Mouse (Mus musculus) layer of hippocampus, adult 8-10 months (tissue): ENCODE measurements around the gene Isca1. TPM values are rescaled to one million over a fixed set of nuclear protein-coding genes. Genes with fewer than 3 reads are reported as not detected.
A peak's percentile ranks its signal among the peaks of the same experiment; 100 is the strongest.
"Not testable (repeated sequence)": the region's sequence is repeated elsewhere in the genome, so short reads cannot be mapped to it uniquely, and the experiment has no call there.

Experiments
- DNase-seq, 2 experiments: peaks; one replicate each; pipeline ENCODE4 v3.0.0; 2022; ENCODE audit warnings: low spot score in 2 of 2
- total RNA-seq, 4 experiments: library from RNA; stranded (reverse); gene quantifications; 2 replicates each; pipeline ENCODE4 v1.2.4; 2022

Isca1 gene
- 100 to 1,000 TPM; 127 to 147 (median 136) TPM for total RNA-seq

GRCm38 (mm10) chr13:59769296-59770163 is at the start of gene Isca1:
TSS of gene Isca1 (minus strand) at chr13:59769810.
- DNase-seq = peak; percentile 98 to 100

- no peak for DNase-seq
Observed at GRCm38 (mm10) chr13:59817352-59817751, 47.7 kb upstream of the Isca1 start.

GRCm38 (mm10) chr13:59814109-59814591 is 44.5 kb upstream of the Isca1 start:
- no peak for DNase-seq

GRCm38 (mm10) chr13:59811581-59811980 is 42.0 kb upstream of the Isca1 start:
- no peak for DNase-seq

- no peak for DNase-seq
Observed at GRCm38 (mm10) chr13:59801000-59801399, 31.4 kb upstream of the Isca1 start.

- no peak for DNase-seq
Observed at GRCm38 (mm10) chr13:59800077-59800476, 30.5 kb upstream of the Isca1 start.

- DNase-seq = no peak
Observed at GRCm38 (mm10) chr13:59798306-59798705, 28.7 kb upstream of the Isca1 start.

- DNase-seq = no peak
Observed at GRCm38 (mm10) chr13:59796466-59796848, 26.8 kb upstream of the Isca1 start.

- no peak for DNase-seq
Observed at GRCm38 (mm10) chr13:59795807-59796465, 26.3 kb upstream of the Isca1 start.

- DNase-seq = no peak
Observed at GRCm38 (mm10) chr13:59794786-59795185, 25.2 kb upstream of the Isca1 start.

- DNase-seq = no peak
Observed at GRCm38 (mm10) chr13:59782145-59782544, 12.5 kb upstream of the Isca1 start, which contains the start of gene Gm49354. TSS of gene Gm49354 (minus strand) at chr13:59782245.

GRCm38 (mm10) chr13:59779744-59780264 is 10.2 kb upstream of the Isca1 start:
- not testable (repeated sequence) for DNase-seq

- DNase-seq = no peak
Observed at GRCm38 (mm10) chr13:59779213-59779612, 9.6 kb upstream of the Isca1 start.

- no peak for DNase-seq
Observed at GRCm38 (mm10) chr13:59775168-59775567, 5.6 kb upstream of the Isca1 start.

- peak in 1 of 2 experiments; percentile 43 for DNase-seq
Observed at GRCm38 (mm10) chr13:59771257-59771656, 1.6 kb upstream of the Isca1 start.

GRCm38 (mm10) chr13:59770847-59771246 is 1.2 kb upstream of the Isca1 start:
- no peak for DNase-seq

- DNase-seq = peak; percentile 82 to 88
Observed at GRCm38 (mm10) chr13:59770164-59770562, 553 bp upstream of the Isca1 start.

GRCm38 (mm10) chr13:59768531-59768930 is 1.1 kb downstream of the Isca1 start:
- no peak for DNase-seq

- DNase-seq = no peak
Observed at GRCm38 (mm10) chr13:59766786-59767515, 2.7 kb downstream of the Isca1 start.

- no peak for DNase-seq
Observed at GRCm38 (mm10) chr13:59762791-59763190, 6.8 kb downstream of the Isca1 start.

GRCm38 (mm10) chr13:59756906-59757305 is 12.7 kb downstream of the Isca1 start:
- DNase-seq = no peak
